Mouse (Mus musculus) C2C12 (cell line): Measurements from ENCODE around the gene Higd2a.

ENCODE experiments used
- CTCF ChIP-seq: IDR thresholded peaks from one replicate; pipeline ENCODE4 v1.5.1; 2011; ENCODE audit not compliant: control insufficient read depth, insufficient read depth, insufficient read length
- USF1 ChIP-seq: IDR thresholded peaks from one replicate; pipeline ENCODE4 v1.6.1; 2011; ENCODE audit warnings: low read depth, mild to moderate bottlenecking, control low read depth, moderate library complexity

- no peak for TF ChIP-seq CTCF
- no peak for TF ChIP-seq USF1
Observed at GRCm38 (mm10) chr13:54629128-54629527, 39.1 kb downstream of the Higd2a start.
